In genomic region chr4:119976428-119977168, GRCm38 (mm10) we compare ENCODE assay signal across 17 mouse cellular contexts.
DNase-seq lines count a peak whose midpoint lies in the region; ATAC-seq and TF ChIP-seq lines count a peak whose summit lies in the region.
"Had no signal": no experiment of that assay in that cellular context is flagged by ENCODE, and none has a peak within 500 bp of the region (broad histone marks: within the 10 kb centered on the region; RNA-seq: fewer than 3 reads in every experiment).

No protein-coding gene starts in this region.

- H3K9me3 ChIP-seq in forebrain, postnatal 0 days (ENCODE audit: low read length), result no peaks in the 10 kb centered on the region
- H3K9me3 ChIP-seq in forebrain, embryonic 15.5 days, result no peaks in the 10 kb centered on the region
- H3K9me3 ChIP-seq in midbrain, embryonic 11.5 days (ENCODE audit: control insufficient read depth, low read length), result no peaks in the 10 kb centered on the region
- no peaks in the 10 kb centered on the region for H3K9me3 ChIP-seq in midbrain, embryonic 14.5 days (ENCODE audit: control insufficient read depth, low read length)
- no peaks in the 10 kb centered on the region for H3K9me3 ChIP-seq in embryonic facial prominence, embryonic 10.5 days
- H3K9me3 ChIP-seq: hindbrain, embryonic 15.5 days; megakaryocyte, embryonic 14.5 days had no signal

- no peaks in the 10 kb centered on the region; the same call in 1 of the 2 replicates for H3K4me1 ChIP-seq in forebrain, postnatal 0 days (ENCODE audit: insufficient read depth)
- peaks cover 16% of the 10 kb centered on the region; the same call in 1 of the 2 replicates for H3K4me1 ChIP-seq in forebrain, embryonic 15.5 days
- H3K4me1 ChIP-seq in midbrain, embryonic 11.5 days (ENCODE audit: control insufficient read depth, insufficient read depth, low read length), result peaks cover 9% of the 10 kb centered on the region; the same call in 1 of the 2 replicates
- H3K4me1 ChIP-seq in midbrain, embryonic 14.5 days (ENCODE audit: control insufficient read depth, insufficient read depth, low read length), result 0 out of 2 replicates have a peak, but pooled peaks cover 6% of the 10 kb centered on the region
- H3K4me1 ChIP-seq in embryonic facial prominence, embryonic 10.5 days, result peaks cover 22% of the 10 kb centered on the region

- intact Hi-C loops in gastrocnemius, postnatal 36 days (cut with DNase I), result no loop called here

- ATAC-seq in forebrain, postnatal 0 days, result 0 out of 2 replicates have a peak, but pooled peaks have one; percentile 24
- ATAC-seq in forebrain, embryonic 15.5 days (replicated peaks), result no peak
- ATAC-seq in midbrain, embryonic 11.5 days (ENCODE audit: low FRiP score), result peak; percentile 66
- no peak for ATAC-seq in midbrain, embryonic 14.5 days (ENCODE audit: low FRiP score, low TSS enrichment)

- WGBS in forebrain, postnatal 0 days, result 27% methylated on average over 2 of the region's 3 CpGs
- WGBS in forebrain, embryonic 15.5 days, result 24% methylated on average over 2 of the region's 3 CpGs
- WGBS in midbrain, embryonic 11.5 days, result 33% methylated on average over 2 of the region's 3 CpGs
- 28% methylated on average over 3 of the region's 3 CpGs for WGBS in midbrain, embryonic 14.5 days
- 30% methylated on average over 3 of the region's 3 CpGs for WGBS in embryonic facial prominence, embryonic 10.5 days

- H3K9ac ChIP-seq in forebrain, postnatal 0 days, result no peak overlapping the region
- no peak overlapping the region for H3K9ac ChIP-seq in forebrain, embryonic 15.5 days (replicated peaks)
- H3K9ac ChIP-seq in midbrain, embryonic 11.5 days (ENCODE audit: low read length), result no peak overlapping the region
- no peak overlapping the region for H3K9ac ChIP-seq in midbrain, embryonic 14.5 days (replicated peaks; ENCODE audit: low read length)
- H3K9ac ChIP-seq: hindbrain, embryonic 15.5 days; liver, embryonic 14.5 days had no signal

- no peak overlapping the region for H3K4me2 ChIP-seq in forebrain, postnatal 0 days (ENCODE audit: low read depth)
- H3K4me2 ChIP-seq in forebrain, embryonic 15.5 days (replicated peaks), result no peak overlapping the region
- H3K4me2 ChIP-seq in midbrain, embryonic 11.5 days, result no peak overlapping the region
- no peak overlapping the region for H3K4me2 ChIP-seq in midbrain, embryonic 14.5 days (ENCODE audit: low read length)
- H3K4me2 ChIP-seq: hindbrain, embryonic 15.5 days had no signal

- H3K36me3 ChIP-seq in forebrain, postnatal 0 days (ENCODE audit: insufficient read depth), result no peaks in the 10 kb centered on the region
- no peaks in the 10 kb centered on the region for H3K36me3 ChIP-seq in forebrain, embryonic 15.5 days
- H3K36me3 ChIP-seq in midbrain, embryonic 11.5 days (ENCODE audit: control insufficient read depth, insufficient read depth, low read length), result no peaks in the 10 kb centered on the region
- no peaks in the 10 kb centered on the region for H3K36me3 ChIP-seq in midbrain, embryonic 14.5 days (ENCODE audit: control insufficient read depth, insufficient read depth, low read length)
- H3K36me3 ChIP-seq in embryonic facial prominence, embryonic 10.5 days (replicated peaks), result no peaks in the 10 kb centered on the region
- H3K36me3 ChIP-seq: hindbrain, embryonic 15.5 days had no signal

- no peak for TF ChIP-seq CTCF in forebrain, postnatal 0 days (IDR thresholded peaks at IDR 0.05; ENCODE audit: low read depth)

- no peak for DNase-seq in forebrain, postnatal 0 days
- no peak for DNase-seq in midbrain, embryonic 11.5 days (ENCODE audit: low spot score, missing footprints)
- DNase-seq in midbrain, embryonic 14.5 days, result no peak
- peak; percentile 47 for DNase-seq in CD4-positive, CD25-positive, alpha-beta regulatory T cell, adult 2 months (ENCODE audit: low read depth, low spot score)
- DNase-seq in embryonic facial prominence, embryonic 10.5 days (ENCODE audit: low spot score), result no peak
- no peak for DNase-seq in gastrocnemius, postnatal 36 days
- DNase-seq in thymus, postnatal 14 days, result no peak
- DNase-seq: adrenal gland, adult 2 months; cerebellum, adult 18-20 months; kidney, adult 2 months; lung, postnatal 10 days; right cerebral cortex, adult 18-20 months; thymus, postnatal 4 days had no signal

- H3K27ac ChIP-seq in forebrain, postnatal 0 days (ENCODE audit: low read depth, low read length), result no peak overlapping the region
- H3K27ac ChIP-seq in forebrain, embryonic 15.5 days (replicated peaks), result no peak overlapping the region
- no peak overlapping the region for H3K27ac ChIP-seq in midbrain, embryonic 11.5 days (ENCODE audit: low read depth, low read length)
- no peak overlapping the region for H3K27ac ChIP-seq in midbrain, embryonic 14.5 days (replicated peaks; ENCODE audit: low read depth, low read length)
- peak overlapping the region; percentile 24; the same call in 1 of the 2 replicates for H3K27ac ChIP-seq in embryonic facial prominence, embryonic 10.5 days (replicated peaks)
- H3K27ac ChIP-seq: hindbrain, embryonic 15.5 days; liver, embryonic 14.5 days had no signal

- no peaks in the 10 kb centered on the region for H3K27me3 ChIP-seq in forebrain, postnatal 0 days (ENCODE audit: insufficient read depth, low read length)
- no peaks in the 10 kb centered on the region for H3K27me3 ChIP-seq in forebrain, embryonic 15.5 days
- no peaks in the 10 kb centered on the region for H3K27me3 ChIP-seq in midbrain, embryonic 11.5 days (ENCODE audit: control insufficient read depth, insufficient read depth, low read length)
- no peaks in the 10 kb centered on the region for H3K27me3 ChIP-seq in midbrain, embryonic 14.5 days (ENCODE audit: control insufficient read depth, insufficient read depth, low read length)
- no peaks in the 10 kb centered on the region for H3K27me3 ChIP-seq in embryonic facial prominence, embryonic 10.5 days (replicated peaks; ENCODE audit: low read depth, poor library complexity, severe bottlenecking)
- H3K27me3 ChIP-seq: hindbrain, embryonic 15.5 days had no signal

- H3K4me3 ChIP-seq in forebrain, postnatal 0 days (ENCODE audit: low read depth, low read length), result no peak overlapping the region
- no peak overlapping the region for H3K4me3 ChIP-seq in forebrain, embryonic 15.5 days
- no peak overlapping the region for H3K4me3 ChIP-seq in midbrain, embryonic 11.5 days (ENCODE audit: low read depth, low read length)
- H3K4me3 ChIP-seq in midbrain, embryonic 14.5 days (replicated peaks; ENCODE audit: low read depth, low read length), result no peak overlapping the region
- no peak overlapping the region for H3K4me3 ChIP-seq in embryonic facial prominence, embryonic 10.5 days
- H3K4me3 ChIP-seq: hindbrain, embryonic 15.5 days; megakaryocyte, embryonic 14.5 days had no signal

Comparison
In these comparisons a context has a peak if more than half of its experiments do, and no peak if none do; other contexts are left out.
1. ATAC-seq: peak in forebrain, postnatal 0 days (single experiment) and midbrain, embryonic 11.5 days (single experiment); none in forebrain, embryonic 15.5 days (single experiment) and midbrain, embryonic 14.5 days (single experiment).